9 mouse cellular contexts compared by ENCODE assay signal in genomic region chr2:93421320-93421719, GRCm38 (mm10). TPM values are rescaled to one million over a fixed set of nuclear protein-coding genes. Genes with fewer than 3 reads are reported as not detected.
DNase-seq lines count a peak whose midpoint lies in the region; ATAC-seq lines count a peak whose summit lies in the region.
"Had no signal": no experiment of that assay in that cellular context is flagged by ENCODE, and none has a peak within 500 bp of the region (broad histone marks: within the 10 kb centered on the region; RNA-seq: fewer than 3 reads in every experiment).

No protein-coding gene starts in this region.

- H3K9me3 ChIP-seq in forebrain, embryonic 14.5 days (replicated peaks; ENCODE audit: control insufficient read depth, low read length), result no peaks in the 10 kb centered on the region
- H3K9me3 ChIP-seq in forebrain, embryonic 16.5 days (ENCODE audit: control insufficient read depth, low read length), result no peaks in the 10 kb centered on the region
- no peaks in the 10 kb centered on the region for H3K9me3 ChIP-seq in embryonic facial prominence, embryonic 11.5 days (replicated peaks; ENCODE audit: control insufficient read depth, low read length)
- H3K9me3 ChIP-seq in intestine, embryonic 15.5 days, result no peaks in the 10 kb centered on the region
- H3K9me3 ChIP-seq: megakaryocyte, embryonic 14.5 days had no signal

- H3K9ac ChIP-seq in forebrain, embryonic 14.5 days (ENCODE audit: low read length), result no peak overlapping the region
- H3K9ac ChIP-seq in forebrain, embryonic 16.5 days (replicated peaks; ENCODE audit: low read depth, low read length), result no peak overlapping the region
- H3K9ac ChIP-seq in embryonic facial prominence, embryonic 11.5 days (replicated peaks; ENCODE audit: low read length), result 0 out of 2 replicates have a peak overlapping the region, but pooled peaks have one; percentile 4
- H3K9ac ChIP-seq in intestine, embryonic 15.5 days, result no peak overlapping the region

- H3K27me3 ChIP-seq in forebrain, embryonic 14.5 days (replicated peaks; ENCODE audit: control insufficient read depth, insufficient read depth, low read length), result no peaks in the 10 kb centered on the region
- H3K27me3 ChIP-seq in forebrain, embryonic 16.5 days (replicated peaks; ENCODE audit: control insufficient read depth, insufficient read depth, low read length), result no peaks in the 10 kb centered on the region
- H3K27me3 ChIP-seq in embryonic facial prominence, embryonic 11.5 days (ENCODE audit: control insufficient read depth, insufficient read depth, low read length), result no peaks in the 10 kb centered on the region
- H3K27me3 ChIP-seq in intestine, embryonic 15.5 days (replicated peaks), result no peaks in the 10 kb centered on the region
- no peaks in the 10 kb centered on the region for H3K27me3 ChIP-seq in splenic B cell, adult 2 months (ENCODE audit: control insufficient read depth, insufficient read depth, low read length, poor library complexity, severe bottlenecking)

- ATAC-seq in forebrain, embryonic 14.5 days, result 0 out of 2 replicates have a peak, but pooled peaks have one; percentile 18
- ATAC-seq in forebrain, embryonic 16.5 days, result no peak
- no peak for ATAC-seq in embryonic facial prominence, embryonic 11.5 days (replicated peaks; ENCODE audit: insufficient number of reproducible peaks, low FRiP score, low TSS enrichment, low read depth)
- ATAC-seq in intestine, embryonic 15.5 days, result 0 out of 2 replicates have a peak, but pooled peaks have one; percentile 55

- no peaks in the 10 kb centered on the region for H3K4me1 ChIP-seq in forebrain, embryonic 14.5 days (ENCODE audit: control insufficient read depth, insufficient read depth, low read length)
- H3K4me1 ChIP-seq in forebrain, embryonic 16.5 days (replicated peaks; ENCODE audit: control insufficient read depth, insufficient read depth, low read length), result no peaks in the 10 kb centered on the region
- H3K4me1 ChIP-seq in embryonic facial prominence, embryonic 11.5 days (ENCODE audit: control insufficient read depth, insufficient read depth, low read length), result no peaks in the 10 kb centered on the region
- H3K4me1 ChIP-seq in intestine, embryonic 15.5 days (replicated peaks), result 0 out of 2 replicates have a peak, but pooled peaks cover 4% of the 10 kb centered on the region

- H3K4me2 ChIP-seq in forebrain, embryonic 14.5 days (ENCODE audit: low read length), result no peak overlapping the region
- no peak overlapping the region for H3K4me2 ChIP-seq in forebrain, embryonic 16.5 days (ENCODE audit: low read length)
- no peak overlapping the region for H3K4me2 ChIP-seq in embryonic facial prominence, embryonic 11.5 days (ENCODE audit: low read depth, low read length)
- H3K4me2 ChIP-seq in intestine, embryonic 15.5 days (replicated peaks), result no peak overlapping the region

- H3K36me3 ChIP-seq in forebrain, embryonic 14.5 days (ENCODE audit: control insufficient read depth, insufficient read depth, low read length), result no peaks in the 10 kb centered on the region
- H3K36me3 ChIP-seq in forebrain, embryonic 16.5 days (ENCODE audit: control insufficient read depth, insufficient read depth), result no peaks in the 10 kb centered on the region
- no peaks in the 10 kb centered on the region for H3K36me3 ChIP-seq in embryonic facial prominence, embryonic 11.5 days (replicated peaks; ENCODE audit: control insufficient read depth, insufficient read depth, low read depth, low read length)
- H3K36me3 ChIP-seq in intestine, embryonic 15.5 days, result no peaks in the 10 kb centered on the region
- peaks cover 4% of the 10 kb centered on the region for H3K36me3 ChIP-seq in splenic B cell, adult 2 months (ENCODE audit: control insufficient read depth, insufficient read depth, low read length, poor library complexity, severe bottlenecking)

- no peak overlapping the region for H3K27ac ChIP-seq in forebrain, embryonic 14.5 days (ENCODE audit: low read depth, low read length)
- H3K27ac ChIP-seq in forebrain, embryonic 16.5 days (ENCODE audit: low read length), result no peak overlapping the region
- H3K27ac ChIP-seq in embryonic facial prominence, embryonic 11.5 days (replicated peaks; ENCODE audit: low read depth, low read length), result no peak overlapping the region
- H3K27ac ChIP-seq in intestine, embryonic 15.5 days, result no peak overlapping the region

- WGBS in forebrain, embryonic 14.5 days, result 24% methylated on average over 7 of the region's 7 CpGs
- 29% methylated on average over 7 of the region's 7 CpGs for WGBS in forebrain, embryonic 16.5 days
- WGBS in embryonic facial prominence, embryonic 11.5 days, result 29% methylated on average over 7 of the region's 7 CpGs
- 28% methylated on average over 7 of the region's 7 CpGs for WGBS in intestine, embryonic 15.5 days

- no peak overlapping the region for H3K4me3 ChIP-seq in forebrain, embryonic 14.5 days (ENCODE audit: low read depth, low read length)
- H3K4me3 ChIP-seq in forebrain, embryonic 16.5 days (replicated peaks; ENCODE audit: low read length), result no peak overlapping the region
- no peak overlapping the region for H3K4me3 ChIP-seq in embryonic facial prominence, embryonic 11.5 days (ENCODE audit: low read depth, low read length)
- no peak overlapping the region for H3K4me3 ChIP-seq in intestine, embryonic 15.5 days (replicated peaks)
- H3K4me3 ChIP-seq: megakaryocyte, embryonic 14.5 days had no signal

- peak; percentile 77 for DNase-seq in forebrain, embryonic 14.5 days (ENCODE audit: low spot score)
- DNase-seq in adrenal gland, postnatal 25 days, result peak; percentile 90
- peak; percentile 80 for DNase-seq in embryonic facial prominence, embryonic 11.5 days (ENCODE audit: low spot score)
- DNase-seq in left cerebral cortex, adult 9 months (ENCODE audit: low spot score in 2 of 2), result peak; percentile 22 to 77
- peak; percentile 31 to 55 for DNase-seq in monocyte, adult 2 months (ENCODE audit: low read depth in 1 of 2, low spot score in 2 of 2)
- DNase-seq in splenic B cell, adult 2 months (ENCODE audit: low read depth, low spot score), result peak; percentile 79

RNA-seq across cellular contexts. Expression of gene Cd82, which starts 41.6 kb away (rescaled TPM):
- polyA plus RNA-seq in forebrain, embryonic 14.5 days (2014; fragmentation: Nextera tagmentation; extraction: Ambion mirVana), result 16.8 and 18.6 TPM in 2 replicates
- polyA plus RNA-seq in forebrain, embryonic 16.5 days (2015; fragmentation: Nextera tagmentation; extraction: Ambion mirVana), result 18.3 and 22.1 TPM in 2 replicates
- 43.0 and 54.8 TPM in 2 replicates for total RNA-seq in adrenal gland, postnatal 25 days (2021)
- polyA plus RNA-seq in embryonic facial prominence, embryonic 11.5 days (2014; fragmentation: Nextera tagmentation; extraction: Ambion mirVana), result 6.8 and 7.5 TPM in 2 replicates
- 106 and 127 TPM in 2 replicates for polyA plus RNA-seq in intestine, embryonic 15.5 days (2015; fragmentation: Nextera tagmentation; extraction: Ambion mirVana)

Comparison
In these comparisons a context has a peak if more than half of its experiments do, and no peak if none do; other contexts are left out.
1. ATAC-seq: peak in forebrain, embryonic 14.5 days (single experiment) and intestine, embryonic 15.5 days (single experiment); none in forebrain, embryonic 16.5 days (single experiment) and embryonic facial prominence, embryonic 11.5 days (single experiment).
2. Peak in every context shown above with its lines, with median percentiles within 50 percentile points of each other: DNase-seq.